Mouse (Mus musculus): Measurements from ENCODE around the gene Nlrx1. TPM values are rescaled to one million over a fixed set of nuclear protein-coding genes. Genes with fewer than 3 reads are reported as not detected.

Gene Nlrx1
- polyA plus RNA-seq (2014; fragmentation: Nextera tagmentation; extraction: Ambion mirVana): 3.2 and 5.6 TPM in 2 replicates

DNA sequence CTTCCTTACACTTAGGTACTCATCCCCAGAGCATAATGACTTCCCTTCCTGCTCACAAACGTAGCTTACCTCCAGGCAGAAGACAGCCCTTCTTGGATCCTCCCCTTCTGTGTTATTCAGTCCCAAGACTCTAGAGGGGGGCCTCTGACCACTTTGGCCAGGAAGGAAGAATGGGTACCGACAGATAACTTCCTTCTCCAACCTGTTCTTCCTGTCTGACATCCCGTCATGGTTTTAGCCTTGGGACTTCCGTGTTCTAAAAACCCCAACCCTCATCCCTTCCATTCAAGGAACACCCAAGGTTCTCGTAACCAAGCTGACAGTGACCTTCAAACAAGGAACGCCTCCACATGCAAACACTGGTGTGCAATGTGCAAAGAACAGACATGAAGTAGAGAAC, at the start of gene Nlrx1:
TSS of gene Nlrx1 (minus strand) at position 168 of the 400 bp plus-strand sequence.
- peaks cover 6% of the 10 kb centered on the region; the same call in 1 of the 2 replicates for H3K4me1 ChIP-seq (ENCODE audit: control insufficient read depth, insufficient read depth, low read length)
- peak within 1 kb of the TSS; percentile 52 for H3K4me3 ChIP-seq (ENCODE audit: low read length)
- peak within 1 kb of the TSS; percentile 90 for H3K9ac ChIP-seq (ENCODE audit: low read depth, low read length)
- H3K9me3 ChIP-seq (ENCODE audit: control insufficient read depth, low read length): peaks cover 3% of the 10 kb centered on the region; the same call in 1 of the 2 replicates
- no peaks in the 10 kb centered on the region for H3K27me3 ChIP-seq (ENCODE audit: control insufficient read depth, insufficient read depth, low read length)
- H3K36me3 ChIP-seq (ENCODE audit: control insufficient read depth, insufficient read depth, low read length): no peaks in the 10 kb centered on the region
- H3K27ac ChIP-seq (ENCODE audit: low read depth, low read length): peak within 1 kb of the TSS; percentile 53; the same call in 1 of the 2 replicates
- WGBS: 70% methylated on average over 6 of the region's 6 CpGs
- H3K4me2 ChIP-seq (replicated peaks; ENCODE audit: low read depth, low read length): peak within 1 kb of the TSS; percentile 82
- 0 out of 2 replicates have a peak, but pooled peaks have one; percentile 6 for ATAC-seq (ENCODE audit: low FRiP score, low TSS enrichment)

DNA sequence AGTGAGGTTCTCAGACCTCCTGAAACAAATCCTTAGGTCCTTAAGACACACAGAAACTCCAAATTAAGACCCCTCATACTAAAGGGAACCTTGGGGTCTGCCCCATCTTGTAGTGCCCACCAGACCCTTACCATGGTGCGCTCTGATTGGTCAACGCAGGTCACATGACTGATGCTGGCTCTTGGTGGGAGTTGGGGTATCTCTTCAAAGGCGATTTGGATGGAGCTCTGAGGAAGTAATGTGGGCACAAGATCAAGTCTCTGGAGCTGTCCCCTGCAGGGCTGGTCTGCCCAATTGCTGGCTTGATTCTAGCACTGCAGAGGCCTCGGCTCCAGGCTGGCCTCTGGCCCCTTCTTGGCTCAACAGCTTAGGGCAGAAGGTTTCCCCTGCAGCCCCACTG, 49.1 kb upstream of the Nlrx1 start:
- 70% methylated on average over 4 of the region's 4 CpGs for WGBS
- Histone ChIP-seq H3K4me2 (replicated peaks; ENCODE audit: low read depth, low read length) (no peak overlapping the region; the same call in 1 of the 2 replicates), H3K27me3 (ENCODE audit: control insufficient read depth, insufficient read depth, low read length) (no peaks in the 10 kb centered on the region), H3K36me3 (ENCODE audit: control insufficient read depth, insufficient read depth, low read length) (peaks cover 38% of the 10 kb centered on the region), H3K4me3 (ENCODE audit: low read length) (no peak overlapping the region), H3K4me1 (ENCODE audit: control insufficient read depth, insufficient read depth, low read length) (peaks cover 22% of the 10 kb centered on the region), H3K9me3 (ENCODE audit: control insufficient read depth, low read length) (no peaks in the 10 kb centered on the region), H3K27ac (ENCODE audit: low read depth, low read length) (no peak overlapping the region), H3K9ac (ENCODE audit: low read depth, low read length) (no peak overlapping the region)
- no peak for ATAC-seq (ENCODE audit: low FRiP score, low TSS enrichment)

DNA sequence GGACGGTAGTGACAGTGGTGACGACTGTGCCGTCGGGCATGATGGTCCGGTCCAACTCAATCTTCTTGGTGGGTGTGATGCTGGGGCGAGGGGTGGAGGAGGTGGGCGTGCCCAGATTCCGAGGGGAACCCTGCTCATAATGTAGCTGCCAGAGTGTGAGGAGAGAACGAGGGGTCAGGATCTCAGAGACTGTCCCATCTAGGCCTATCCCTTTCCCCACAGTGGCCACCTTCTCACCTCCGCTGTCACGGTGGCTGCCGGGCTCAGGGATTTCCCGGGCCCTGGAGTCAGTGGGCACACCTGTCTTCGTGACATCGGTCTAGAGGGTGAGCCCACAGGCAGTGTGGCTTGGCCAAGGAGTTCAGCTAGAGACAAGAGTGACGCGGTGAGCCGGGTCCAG, 46.5 kb upstream of the Nlrx1 start:
- Histone ChIP-seq H3K4me2 (replicated peaks; ENCODE audit: low read depth, low read length) (no peak overlapping the region), H3K27me3 (ENCODE audit: control insufficient read depth, insufficient read depth, low read length) (no peaks in the 10 kb centered on the region), H3K27ac (ENCODE audit: low read depth, low read length) (no peak overlapping the region), H3K4me1 (ENCODE audit: control insufficient read depth, insufficient read depth, low read length) (peaks cover 26% of the 10 kb centered on the region), H3K9ac (ENCODE audit: low read depth, low read length) (no peak overlapping the region), H3K4me3 (ENCODE audit: low read length) (no peak overlapping the region), H3K9me3 (ENCODE audit: control insufficient read depth, low read length) (no peaks in the 10 kb centered on the region), H3K36me3 (ENCODE audit: control insufficient read depth, insufficient read depth, low read length) (peaks cover 38% of the 10 kb centered on the region)
- 91% methylated on average over 18 of the region's 18 CpGs for WGBS
- ATAC-seq (ENCODE audit: low FRiP score, low TSS enrichment): no peak

DNA sequence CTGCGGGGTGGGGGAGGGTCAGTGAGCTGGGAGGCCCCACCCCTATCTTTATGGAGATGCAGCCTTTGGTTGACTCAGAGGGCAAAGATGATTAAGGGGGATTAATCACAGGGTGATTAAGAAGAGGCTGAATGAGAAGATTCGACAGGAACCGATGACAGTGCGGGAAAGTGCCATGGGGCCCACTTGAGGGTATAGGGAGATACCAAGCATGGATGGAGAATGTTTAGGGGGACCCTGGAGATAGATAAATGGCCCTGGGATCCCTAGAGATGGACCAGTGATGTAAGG, 45.8 kb upstream of the Nlrx1 start:
- 74% methylated on average over 4 of the region's 4 CpGs for WGBS
- Histone ChIP-seq H3K4me1 (ENCODE audit: control insufficient read depth, insufficient read depth, low read length) (peaks cover 24% of the 10 kb centered on the region), H3K36me3 (ENCODE audit: control insufficient read depth, insufficient read depth, low read length) (peaks cover 38% of the 10 kb centered on the region), H3K9me3 (ENCODE audit: control insufficient read depth, low read length) (no peaks in the 10 kb centered on the region), H3K9ac (ENCODE audit: low read depth, low read length) (no peak overlapping the region), H3K4me3 (ENCODE audit: low read length) (no peak overlapping the region), H3K27me3 (ENCODE audit: control insufficient read depth, insufficient read depth, low read length) (no peaks in the 10 kb centered on the region), H3K27ac (ENCODE audit: low read depth, low read length) (no peak overlapping the region), H3K4me2 (replicated peaks; ENCODE audit: low read depth, low read length) (no peak overlapping the region)
- ATAC-seq (ENCODE audit: low FRiP score, low TSS enrichment): no peak

DNA sequence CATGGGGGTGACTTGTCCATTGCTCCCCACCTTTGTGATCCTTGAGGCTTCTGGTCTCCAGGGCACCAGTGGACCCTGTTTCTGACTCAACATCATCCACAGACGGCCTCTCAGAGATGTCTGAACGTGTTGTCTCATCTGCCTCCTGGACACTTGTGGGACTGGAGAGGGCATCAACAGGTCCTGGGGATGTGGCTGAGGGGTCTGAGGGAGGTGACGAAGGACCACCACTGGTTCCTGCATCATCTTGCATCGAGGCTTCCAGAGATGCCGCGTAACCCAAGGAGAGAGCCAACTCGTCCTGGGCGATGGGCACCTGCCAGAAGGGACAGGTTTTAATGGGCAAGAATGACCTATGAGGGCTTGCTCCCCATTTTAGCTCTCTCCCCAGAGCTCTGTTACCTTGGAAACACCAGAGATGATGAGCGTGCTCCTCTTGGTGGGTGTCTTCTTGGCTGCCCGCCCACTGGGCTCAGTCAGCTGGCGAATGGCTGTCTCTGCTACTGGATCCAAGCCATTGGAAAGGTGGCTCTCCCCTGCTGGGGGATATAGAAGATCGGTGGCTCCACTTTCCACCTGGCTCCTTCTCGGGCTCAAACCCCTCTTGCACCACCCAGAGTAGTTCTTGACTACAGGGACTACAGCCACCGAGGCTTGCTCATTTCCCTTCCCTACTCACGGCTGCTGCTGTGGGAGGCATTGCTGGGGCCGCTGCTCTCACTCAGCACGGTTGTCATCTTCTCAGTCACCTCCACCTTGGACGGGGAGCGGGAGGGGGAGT, 45.3 kb upstream of the Nlrx1 start:
- H3K36me3 ChIP-seq (ENCODE audit: control insufficient read depth, insufficient read depth, low read length): peaks cover 38% of the 10 kb centered on the region
- 80% methylated on average over 19 of the region's 19 CpGs for WGBS

DNA sequence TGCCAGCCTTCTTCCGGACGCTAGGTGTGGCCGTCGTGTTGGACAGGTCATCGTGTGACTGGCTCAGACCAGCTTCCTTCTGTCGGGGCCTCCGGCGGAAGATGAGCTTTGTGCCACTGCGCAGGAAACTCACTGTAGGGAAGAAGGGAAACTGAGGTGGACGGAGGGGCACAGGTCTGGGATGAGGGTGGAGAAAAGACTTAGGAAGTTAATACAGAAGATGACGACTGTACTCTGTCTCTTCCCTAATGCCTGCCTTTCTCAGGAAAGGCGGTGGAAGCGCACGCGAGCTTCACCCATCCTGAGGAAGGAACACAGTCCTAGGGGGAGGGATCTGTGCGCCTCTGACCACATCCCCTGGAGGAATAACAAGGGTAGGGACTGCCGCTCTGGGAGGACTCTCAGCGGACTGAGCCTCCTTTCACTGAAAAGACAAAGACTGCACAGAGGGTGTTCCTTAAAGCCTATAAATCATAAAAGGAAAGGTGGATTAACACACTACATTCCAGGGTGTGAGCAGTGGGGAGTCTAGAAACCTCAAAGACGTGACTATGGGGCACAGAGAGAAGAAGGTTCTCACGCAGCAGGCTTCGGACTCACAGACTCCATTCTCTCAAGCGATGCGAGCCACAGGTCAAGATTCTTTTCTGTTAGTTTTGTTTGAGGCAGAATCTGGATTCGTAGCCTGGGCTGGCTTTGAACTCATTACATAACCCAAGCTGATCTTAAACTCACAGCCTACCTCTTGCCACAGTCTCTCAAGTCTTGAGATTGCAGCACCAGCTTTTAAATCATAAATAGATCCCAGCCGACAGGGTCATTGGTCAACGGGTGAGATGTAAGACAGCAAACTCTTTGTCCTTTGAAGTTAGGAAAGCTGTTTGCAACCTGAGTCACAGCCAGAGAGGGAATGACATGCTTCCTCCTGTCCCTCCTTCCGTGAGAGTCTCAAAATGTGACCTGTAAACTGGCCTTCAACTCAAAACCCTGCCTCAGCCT, 43.0 kb upstream of the Nlrx1 start:
- WGBS: 15% methylated on average over 27 of the region's 27 CpGs
- H3K36me3 ChIP-seq (ENCODE audit: control insufficient read depth, insufficient read depth, low read length): peaks cover 33% of the 10 kb centered on the region
- H3K4me3 ChIP-seq (ENCODE audit: low read length): no peak overlapping the region
- ATAC-seq (ENCODE audit: low FRiP score, low TSS enrichment): peak; percentile 78
- peak overlapping the region; percentile 40; the same call in 1 of the 2 replicates for H3K9ac ChIP-seq (ENCODE audit: low read depth, low read length)
- H3K27me3 ChIP-seq (ENCODE audit: control insufficient read depth, insufficient read depth, low read length): no peaks in the 10 kb centered on the region
- H3K4me2 ChIP-seq (replicated peaks; ENCODE audit: low read depth, low read length): peak overlapping the region; percentile 29; the same call in 1 of the 2 replicates
- H3K27ac ChIP-seq (ENCODE audit: low read depth, low read length): peak overlapping the region; percentile 59
- H3K4me1 ChIP-seq (ENCODE audit: control insufficient read depth, insufficient read depth, low read length): peaks cover 11% of the 10 kb centered on the region
- no peaks in the 10 kb centered on the region for H3K9me3 ChIP-seq (ENCODE audit: control insufficient read depth, low read length)

More for the DNA sequence above, 45.3 kb upstream of the Nlrx1 start:
- Histone ChIP-seq H3K27ac (ENCODE audit: low read depth, low read length) (no peak overlapping the region), H3K27me3 (ENCODE audit: control insufficient read depth, insufficient read depth, low read length) (no peaks in the 10 kb centered on the region), H3K4me1 (ENCODE audit: control insufficient read depth, insufficient read depth, low read length) (peaks cover 18% of the 10 kb centered on the region), H3K4me2 (replicated peaks; ENCODE audit: low read depth, low read length) (no peak overlapping the region), H3K9ac (ENCODE audit: low read depth, low read length) (no peak overlapping the region), H3K9me3 (ENCODE audit: control insufficient read depth, low read length) (no peaks in the 10 kb centered on the region), H3K4me3 (ENCODE audit: low read length) (no peak overlapping the region)
- ATAC-seq (ENCODE audit: low FRiP score, low TSS enrichment): no peak

DNA sequence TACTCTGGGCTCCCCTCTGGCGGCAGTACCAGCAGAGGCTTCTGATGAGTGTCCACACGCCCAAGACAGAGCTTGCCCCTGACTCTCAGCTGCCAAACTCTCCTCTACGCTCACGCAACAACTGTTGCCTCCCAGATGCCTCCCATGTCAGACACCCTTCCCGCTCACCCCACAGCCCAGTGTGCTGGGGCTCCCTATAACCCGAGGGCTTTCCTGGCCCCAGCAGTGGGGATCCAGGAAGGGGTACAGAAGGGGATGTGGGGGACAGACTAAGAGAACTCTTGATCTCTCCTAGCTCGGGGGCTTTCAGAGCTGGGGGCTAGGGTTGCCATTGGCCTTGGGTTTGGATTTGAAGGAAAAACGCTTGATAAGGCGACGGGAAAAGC, 42.3 kb upstream of the Nlrx1 start:
- 40% methylated on average over 10 of the region's 10 CpGs for WGBS

DNA sequence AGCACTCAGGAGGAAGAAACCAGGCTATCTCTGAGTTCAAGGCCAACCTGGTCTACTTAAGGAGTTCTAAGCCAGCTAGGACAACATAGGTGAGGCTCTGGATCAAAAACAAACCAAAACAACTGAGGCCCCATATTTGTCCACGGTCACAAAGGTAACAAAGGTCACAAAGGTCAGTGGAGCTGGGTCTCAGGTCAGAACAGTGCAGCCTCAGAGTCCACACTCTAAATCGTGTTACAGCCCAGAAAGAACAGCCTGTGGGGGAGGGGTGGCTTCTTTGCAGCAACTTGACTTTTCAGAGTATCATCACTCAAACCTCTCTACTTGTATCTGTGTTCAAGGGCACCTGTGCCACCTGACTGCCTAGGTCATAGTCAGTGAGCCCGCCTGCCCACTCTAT, 41.4 kb upstream of the Nlrx1 start:
- Histone ChIP-seq H3K4me2 (replicated peaks; ENCODE audit: low read depth, low read length) (no peak overlapping the region), H3K9ac (ENCODE audit: low read depth, low read length) (no peak overlapping the region; the same call in 1 of the 2 replicates), H3K36me3 (ENCODE audit: control insufficient read depth, insufficient read depth, low read length) (peaks cover 17% of the 10 kb centered on the region), H3K27me3 (ENCODE audit: control insufficient read depth, insufficient read depth, low read length) (no peaks in the 10 kb centered on the region), H3K4me1 (ENCODE audit: control insufficient read depth, insufficient read depth, low read length) (peaks cover 11% of the 10 kb centered on the region), H3K9me3 (ENCODE audit: control insufficient read depth, low read length) (no peaks in the 10 kb centered on the region), H3K27ac (ENCODE audit: low read depth, low read length) (no peak overlapping the region), H3K4me3 (ENCODE audit: low read length) (no peak overlapping the region)
- WGBS: 61% methylated on average over 3 of the region's 3 CpGs
- ATAC-seq (ENCODE audit: low FRiP score, low TSS enrichment): no peak

More for the DNA sequence above, 42.3 kb upstream of the Nlrx1 start:
- no peaks in the 10 kb centered on the region for H3K27me3 ChIP-seq (ENCODE audit: control insufficient read depth, insufficient read depth, low read length)
- 0 out of 2 replicates have a peak overlapping the region, but pooled peaks have one; percentile 59 for H3K27ac ChIP-seq (ENCODE audit: low read depth, low read length)
- H3K4me1 ChIP-seq (ENCODE audit: control insufficient read depth, insufficient read depth, low read length): peaks cover 11% of the 10 kb centered on the region
- peaks cover 27% of the 10 kb centered on the region for H3K36me3 ChIP-seq (ENCODE audit: control insufficient read depth, insufficient read depth, low read length)
- peak overlapping the region; percentile 29; the same call in 1 of the 2 replicates for H3K4me2 ChIP-seq (replicated peaks; ENCODE audit: low read depth, low read length)
- peak overlapping the region; percentile 8; the same call in 1 of the 2 replicates for H3K9ac ChIP-seq (ENCODE audit: low read depth, low read length)
- no peaks in the 10 kb centered on the region for H3K9me3 ChIP-seq (ENCODE audit: control insufficient read depth, low read length)
- no peak for ATAC-seq (ENCODE audit: low FRiP score, low TSS enrichment)
- H3K4me3 ChIP-seq (ENCODE audit: low read length): no peak overlapping the region

Measured in kidney, embryonic 14.5 days (tissue).